Mouse (Mus musculus) kidney, adult 18-20 months (tissue): ENCODE measurements around the gene Pgm5.
"Not testable (repeated sequence)": the region's sequence is repeated elsewhere in the genome, so short reads cannot be mapped to it uniquely, and the experiment has no call there.

ENCODE experiments used
- DNase-seq: peaks from one replicate; pipeline ENCODE4 v3.0.0; 2021

Gene Pgm5

GRCm38 (mm10) chr19:24703168-24703567 lies 158.5 kb downstream of the Pgm5 start:
- DNase-seq: not testable (repeated sequence)

- peak; percentile 51 for DNase-seq
Measured at GRCm38 (mm10) chr19:24701716-24702115, 159.9 kb downstream of the Pgm5 start.

- DNase-seq: no peak
Measured at GRCm38 (mm10) chr19:24700664-24701063, 161.0 kb downstream of the Pgm5 start.

- no peak for DNase-seq
Measured at GRCm38 (mm10) chr19:24699910-24700309, 161.7 kb downstream of the Pgm5 start.

- no peak for DNase-seq
Measured at GRCm38 (mm10) chr19:24699196-24699595, 162.5 kb downstream of the Pgm5 start.

- no peak for DNase-seq
Measured at GRCm38 (mm10) chr19:24698651-24699050, 163.0 kb downstream of the Pgm5 start.

- DNase-seq: no peak
Measured at GRCm38 (mm10) chr19:24697946-24698345, 163.7 kb downstream of the Pgm5 start.

- DNase-seq: no peak
Measured at GRCm38 (mm10) chr19:24692691-24693090, 169.0 kb downstream of the Pgm5 start.

- DNase-seq: peak; percentile 49
Measured at GRCm38 (mm10) chr19:24689531-24689930, 172.1 kb downstream of the Pgm5 start.

GRCm38 (mm10) chr19:24688327-24688726 lies 173.3 kb downstream of the Pgm5 start:
- DNase-seq: no peak

- DNase-seq: no peak
Measured at GRCm38 (mm10) chr19:24686411-24686810, 175.2 kb downstream of the Pgm5 start.

GRCm38 (mm10) chr19:24683016-24683720 lies 178.5 kb downstream of the Pgm5 start:
- DNase-seq: peak; percentile 80

- DNase-seq: no peak
Measured at GRCm38 (mm10) chr19:24677242-24677984, 184.2 kb downstream of the Pgm5 start.

GRCm38 (mm10) chr19:24676429-24676828 lies 185.2 kb downstream of the Pgm5 start:
- no peak for DNase-seq

- peak; percentile 83 for DNase-seq
Measured at GRCm38 (mm10) chr19:24673762-24674161, 187.9 kb downstream of the Pgm5 start, which contains the start of gene Tmem252. Tmem252 (plus strand) TSS chr19:24674008.

- DNase-seq: peak; percentile 35
Measured at GRCm38 (mm10) chr19:24673331-24673730, 188.3 kb downstream of the Pgm5 start.

GRCm38 (mm10) chr19:24672366-24672960 lies 189.2 kb downstream of the Pgm5 start:
- peak; percentile 34 for DNase-seq

- peak; percentile 76 for DNase-seq
Measured at GRCm38 (mm10) chr19:24671571-24671970, 190.1 kb downstream of the Pgm5 start.

GRCm38 (mm10) chr19:24667527-24667926 lies 194.1 kb downstream of the Pgm5 start:
- no peak for DNase-seq

GRCm38 (mm10) chr19:24665771-24666170 lies 195.9 kb downstream of the Pgm5 start:
- no peak for DNase-seq

GRCm38 (mm10) chr19:24662346-24662745 lies 199.3 kb downstream of the Pgm5 start:
- no peak for DNase-seq

GRCm38 (mm10) chr19:24656981-24657380 lies 204.7 kb downstream of the Pgm5 start:
- DNase-seq: no peak

- DNase-seq: peak; percentile 56
Measured at GRCm38 (mm10) chr19:24653230-24653799, 208.3 kb downstream of the Pgm5 start.
